Comparison of ENCODE assay signal across 10 mouse cellular contexts in genomic region chr7:44385720-44386119, GRCm38 (mm10). TPM values are rescaled to one million over a fixed set of nuclear protein-coding genes. Genes with fewer than 3 reads are reported as not detected.
DNase-seq lines count a peak whose midpoint lies in the region; ATAC-seq and TF ChIP-seq lines count a peak whose summit lies in the region.
"Had no signal": no experiment of that assay in that cellular context is flagged by ENCODE, and none has a peak within 500 bp of the region (broad histone marks: within the 10 kb centered on the region; RNA-seq: fewer than 3 reads in every experiment).

TSS of gene 1700008O03Rik (minus strand) at chr7:44385820.

- DNase-seq in heart, adult 11 months = no peak
- no peak for DNase-seq in layer of hippocampus, postnatal 36 days
- no peak for DNase-seq in urinary bladder, adult 18-20 months (ENCODE audit: low spot score in 2 of 2)
- no peak for DNase-seq in retina, postnatal 1 day
- DNase-seq: cerebellum, adult 11 months; kidney, adult 8-10 months had no signal

- no peaks in the 10 kb centered on the region for H3K9me3 ChIP-seq in heart, embryonic 12.5 days (replicated peaks)
- H3K9me3 ChIP-seq in E14TG2a.4 (ENCODE audit: low read length) = no peaks in the 10 kb centered on the region
- H3K9me3 ChIP-seq in forebrain, embryonic 15.5 days = no peaks in the 10 kb centered on the region
- no peaks in the 10 kb centered on the region for H3K9me3 ChIP-seq in liver, embryonic 15.5 days (replicated peaks)

- H3K27me3 ChIP-seq in heart, embryonic 12.5 days (replicated peaks) = peaks cover 71% of the 10 kb centered on the region
- H3K27me3 ChIP-seq in E14TG2a.4 (ENCODE audit: insufficient read depth, low read length) = peaks cover 25% of the 10 kb centered on the region
- H3K27me3 ChIP-seq in forebrain, embryonic 15.5 days = no peaks in the 10 kb centered on the region
- H3K27me3 ChIP-seq in liver, embryonic 15.5 days = peaks cover 74% of the 10 kb centered on the region

- ATAC-seq in heart, embryonic 12.5 days (ENCODE audit: insufficient number of reproducible peaks, low FRiP score) = no peak
- no peak for ATAC-seq in forebrain, embryonic 15.5 days (replicated peaks)
- no peak for ATAC-seq in liver, embryonic 15.5 days (ENCODE audit: insufficient read depth)

- peak within 1 kb of the TSS; percentile 42 for H3K9ac ChIP-seq in heart, embryonic 12.5 days
- peak within 1 kb of the TSS; percentile 70 for H3K9ac ChIP-seq in forebrain, embryonic 15.5 days (replicated peaks)
- no peak within 1 kb of the TSS for H3K9ac ChIP-seq in liver, embryonic 15.5 days

- H3K27ac ChIP-seq in heart, embryonic 12.5 days (ENCODE audit: poor library complexity, severe bottlenecking) = no peak within 1 kb of the TSS
- H3K27ac ChIP-seq in forebrain, embryonic 15.5 days (replicated peaks) = peak within 1 kb of the TSS; percentile 98; the same call in 1 of the 2 replicates
- no peak within 1 kb of the TSS for H3K27ac ChIP-seq in liver, embryonic 15.5 days (replicated peaks)

- peak within 1 kb of the TSS; percentile 57 for H3K4me3 ChIP-seq in heart, embryonic 12.5 days
- peak within 1 kb of the TSS; percentile 81 for H3K4me3 ChIP-seq in E14TG2a.4 (replicated peaks; ENCODE audit: low read length)
- peak within 1 kb of the TSS; percentile 61 for H3K4me3 ChIP-seq in forebrain, embryonic 15.5 days
- H3K4me3 ChIP-seq in liver, embryonic 15.5 days (replicated peaks) = peak within 1 kb of the TSS; percentile 32

- 76% methylated on average over 12 of the region's 12 CpGs for WGBS in heart, embryonic 12.5 days
- WGBS in forebrain, embryonic 15.5 days = 80% methylated on average over 12 of the region's 12 CpGs
- WGBS in liver, embryonic 15.5 days (ENCODE audit: insufficient replicate concordance) = 54% methylated on average over 12 of the region's 12 CpGs

- no peaks in the 10 kb centered on the region for H3K36me3 ChIP-seq in heart, embryonic 12.5 days
- H3K36me3 ChIP-seq in E14TG2a.4 (ENCODE audit: insufficient read depth, low read length) = 0 out of 2 replicates have a peak, but pooled peaks cover under 1% of the 10 kb centered on the region
- no peaks in the 10 kb centered on the region for H3K36me3 ChIP-seq in forebrain, embryonic 15.5 days
- H3K36me3 ChIP-seq in liver, embryonic 15.5 days (replicated peaks) = no peaks in the 10 kb centered on the region

- peak within 1 kb of the TSS; percentile 95 for H3K4me2 ChIP-seq in heart, embryonic 12.5 days
- peak within 1 kb of the TSS; percentile 98 for H3K4me2 ChIP-seq in forebrain, embryonic 15.5 days (replicated peaks)
- H3K4me2 ChIP-seq in liver, embryonic 15.5 days = peak within 1 kb of the TSS; percentile 65

- no peak for TF ChIP-seq CTCF in E14TG2a.4 (conservative IDR thresholded peaks at IDR 0.05; ENCODE audit: low read length)

- peaks cover 9% of the 10 kb centered on the region for H3K4me1 ChIP-seq in heart, embryonic 12.5 days (replicated peaks)
- H3K4me1 ChIP-seq in E14TG2a.4 (replicated peaks; ENCODE audit: low read depth, low read length) = peaks cover 31% of the 10 kb centered on the region
- peaks cover 26% of the 10 kb centered on the region for H3K4me1 ChIP-seq in forebrain, embryonic 15.5 days
- H3K4me1 ChIP-seq in liver, embryonic 15.5 days (replicated peaks) = peaks cover 3% of the 10 kb centered on the region; the same call in 1 of the 2 replicates

RNA-seq across cellular contexts. Expression of gene 1700008O03Rik, which starts in this region (rescaled TPM):
- polyA plus RNA-seq in heart, embryonic 12.5 days (2016; fragmentation: Nextera tagmentation; extraction: Ambion mirVana) = 0.40 and 0.94 TPM in 2 replicates
- 1.1 and 1.4 TPM in 2 replicates for polyA plus RNA-seq in forebrain, embryonic 15.5 days (2015; fragmentation: Nextera tagmentation; extraction: Ambion mirVana)
- 0.16 TPM in 1 of 2 replicates, not detected in the other for polyA plus RNA-seq in liver, embryonic 15.5 days (2015; fragmentation: Nextera tagmentation; extraction: Ambion mirVana)
- total RNA-seq in layer of hippocampus, postnatal 36 days (2021) = 1 to 10 TPM; 3.1 to 3.4 TPM
